7 mouse cellular contexts compared by ENCODE assay signal in the genomic region with DNA sequence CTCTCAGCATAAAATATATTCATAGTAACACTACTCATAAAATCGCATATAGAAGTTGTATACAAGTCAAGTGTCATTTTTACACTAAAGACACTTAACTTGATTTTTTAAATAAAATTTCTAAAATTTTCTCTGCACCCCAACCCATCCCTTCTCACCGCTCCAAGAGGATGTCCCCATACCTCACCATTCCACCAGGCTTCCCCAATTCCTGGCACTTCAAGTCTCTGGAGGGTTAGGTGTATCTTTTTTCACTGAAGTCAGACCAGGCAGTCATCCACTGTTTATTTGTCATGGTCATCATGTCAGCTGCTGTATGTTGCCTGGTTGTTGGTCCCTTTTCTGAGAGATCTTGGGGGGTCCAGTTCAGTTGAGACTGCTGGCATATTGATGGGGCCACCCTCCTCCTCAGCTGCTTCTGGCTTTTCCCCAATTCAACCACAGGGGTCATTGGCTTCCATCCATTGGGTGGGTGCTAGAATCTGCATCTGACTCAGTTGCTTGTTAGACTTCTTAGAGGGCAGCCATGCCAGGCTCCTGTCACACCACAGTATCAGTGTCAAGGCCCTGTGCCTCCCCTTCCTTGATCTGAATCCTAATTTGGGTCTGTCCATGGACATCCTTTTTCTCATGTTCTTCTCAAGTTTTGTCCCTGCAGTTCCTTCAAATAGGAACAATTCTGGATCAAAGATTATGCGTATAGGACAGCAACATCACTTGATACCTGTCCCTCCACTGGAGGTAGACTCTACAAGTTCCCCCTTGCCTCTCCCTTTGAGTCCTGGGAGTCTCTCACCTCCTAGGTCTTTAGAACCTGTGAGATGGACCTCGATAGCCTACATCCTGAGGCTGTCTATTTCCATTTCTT.
A peak's percentile ranks its signal among the peaks of the same experiment; 100 is the strongest.
DNase-seq lines count a peak whose midpoint lies in the region; ATAC-seq lines count a peak whose summit lies in the region.
"Not testable (repeated sequence)": the region's sequence is repeated elsewhere in the genome, so short reads cannot be mapped to it uniquely, and the experiment has no call there.

No protein-coding gene starts in this region.

- not testable (repeated sequence) for H3K4me3 ChIP-seq in forebrain, embryonic 11.5 days (ENCODE audit: low read depth, low read length); hindbrain, embryonic 11.5 days (ENCODE audit: low read depth, low read length); limb, embryonic 11.5 days (ENCODE audit: low read depth, low read length); lung, embryonic 15.5 days; midbrain, embryonic 14.5 days (replicated peaks; ENCODE audit: low read depth, low read length); neural tube, embryonic 12.5 days

- WGBS in forebrain, embryonic 11.5 days = 73% methylated on average over 4 of the region's 4 CpGs
- 81% methylated on average over 4 of the region's 4 CpGs for WGBS in hindbrain, embryonic 11.5 days
- WGBS in limb, embryonic 11.5 days = 76% methylated on average over 4 of the region's 4 CpGs
- 71% methylated on average over 4 of the region's 4 CpGs for WGBS in lung, embryonic 15.5 days
- 78% methylated on average over 4 of the region's 4 CpGs for WGBS in midbrain, embryonic 14.5 days
- 78% methylated on average over 4 of the region's 4 CpGs for WGBS in neural tube, embryonic 12.5 days

- H3K27ac ChIP-seq in forebrain, embryonic 11.5 days (ENCODE audit: low read depth, low read length); hindbrain, embryonic 11.5 days (ENCODE audit: low read depth, low read length); limb, embryonic 11.5 days (replicated peaks; ENCODE audit: low read depth, low read length); lung, embryonic 15.5 days; midbrain, embryonic 14.5 days (replicated peaks; ENCODE audit: low read depth, low read length); neural tube, embryonic 12.5 days: not testable (repeated sequence)

- H3K27me3 ChIP-seq in forebrain, embryonic 11.5 days (ENCODE audit: control insufficient read depth, insufficient read depth, low read length); hindbrain, embryonic 11.5 days (ENCODE audit: control insufficient read depth, insufficient read depth, low read length); limb, embryonic 11.5 days (ENCODE audit: control insufficient read depth, insufficient read depth, low read length); lung, embryonic 15.5 days; midbrain, embryonic 14.5 days (ENCODE audit: control insufficient read depth, insufficient read depth, low read length); neural tube, embryonic 12.5 days (replicated peaks): not testable (repeated sequence)

- H3K36me3 ChIP-seq in forebrain, embryonic 11.5 days (ENCODE audit: control insufficient read depth, insufficient read depth, low read length); hindbrain, embryonic 11.5 days (ENCODE audit: control insufficient read depth, insufficient read depth, low read length); limb, embryonic 11.5 days (ENCODE audit: control insufficient read depth, insufficient read depth, low read length); lung, embryonic 15.5 days; midbrain, embryonic 14.5 days (ENCODE audit: control insufficient read depth, insufficient read depth, low read length); neural tube, embryonic 12.5 days: not testable (repeated sequence)

- not testable (repeated sequence) for H3K4me1 ChIP-seq in forebrain, embryonic 11.5 days (replicated peaks; ENCODE audit: control insufficient read depth, insufficient read depth, low read length); hindbrain, embryonic 11.5 days (replicated peaks; ENCODE audit: control insufficient read depth, insufficient read depth, low read length); limb, embryonic 11.5 days (ENCODE audit: control insufficient read depth, insufficient read depth, low read length); lung, embryonic 15.5 days; midbrain, embryonic 14.5 days (ENCODE audit: control insufficient read depth, insufficient read depth, low read length); neural tube, embryonic 12.5 days

- H3K4me2 ChIP-seq in forebrain, embryonic 11.5 days (ENCODE audit: low read depth, low read length, severe bottlenecking); hindbrain, embryonic 11.5 days (replicated peaks; ENCODE audit: low read depth, low read length); limb, embryonic 11.5 days (ENCODE audit: low read depth, severe bottlenecking); lung, embryonic 15.5 days; midbrain, embryonic 14.5 days (ENCODE audit: low read length); neural tube, embryonic 12.5 days (replicated peaks): not testable (repeated sequence)

- H3K9ac ChIP-seq in forebrain, embryonic 11.5 days (ENCODE audit: low read length); hindbrain, embryonic 11.5 days (ENCODE audit: low read depth, low read length); limb, embryonic 11.5 days (ENCODE audit: low read length); lung, embryonic 15.5 days; midbrain, embryonic 14.5 days (replicated peaks; ENCODE audit: low read length); neural tube, embryonic 12.5 days: not testable (repeated sequence)

- not testable (repeated sequence) for H3K9me3 ChIP-seq in forebrain, embryonic 11.5 days (ENCODE audit: control insufficient read depth, low read length); hindbrain, embryonic 11.5 days (ENCODE audit: control insufficient read depth, low read length); limb, embryonic 11.5 days (ENCODE audit: control insufficient read depth, low read length)
- peaks cover 35% of the 10 kb centered on the region for H3K9me3 ChIP-seq in lung, embryonic 15.5 days
- H3K9me3 ChIP-seq in midbrain, embryonic 14.5 days (ENCODE audit: control insufficient read depth, low read length) = peaks cover 39% of the 10 kb centered on the region
- peaks cover 35% of the 10 kb centered on the region for H3K9me3 ChIP-seq in neural tube, embryonic 12.5 days

- peak; percentile 33 for ATAC-seq in forebrain, embryonic 11.5 days (replicated peaks; ENCODE audit: low FRiP score)
- ATAC-seq in hindbrain, embryonic 11.5 days (ENCODE audit: low FRiP score) = peak; percentile 14; the same call in 1 of the 2 replicates
- ATAC-seq in limb, embryonic 11.5 days (ENCODE audit: insufficient number of reproducible peaks, low FRiP score, low TSS enrichment, low read depth) = peak; percentile 51; the same call in 1 of the 2 replicates
- ATAC-seq in lung, embryonic 15.5 days (ENCODE audit: borderline replicate concordance, extremely low read depth, low FRiP score, low TSS enrichment) = peak; percentile 65
- peak; percentile 68; the same call in 1 of the 2 replicates for ATAC-seq in midbrain, embryonic 14.5 days (ENCODE audit: low FRiP score, low TSS enrichment)
- ATAC-seq in neural tube, embryonic 12.5 days (ENCODE audit: low FRiP score, low read depth) = 0 out of 2 replicates have a peak, but pooled peaks have one; percentile 17

- DNase-seq in R1 (ENCODE audit: low read depth, low spot score) = peak; percentile 8
- not testable (repeated sequence) for DNase-seq in forebrain, embryonic 11.5 days (ENCODE audit: low spot score); hindbrain, embryonic 11.5 days (ENCODE audit: low spot score); limb, embryonic 11.5 days (ENCODE audit: low spot score); midbrain, embryonic 14.5 days

Comparison
In these comparisons a context has a peak if more than half of its experiments do, and no peak if none do; other contexts are left out.
1. ATAC-seq: peak in every context shown above with its lines; median percentile 68 in midbrain, embryonic 14.5 days; 65 in lung, embryonic 15.5 days; 51 in limb, embryonic 11.5 days; 33 in forebrain, embryonic 11.5 days; 17 in neural tube, embryonic 12.5 days; 14 in hindbrain, embryonic 11.5 days.